Mouse (Mus musculus) liver, postnatal 0 days (tissue): ENCODE data around the gene Galnt10. TPM values are rescaled to one million over a fixed set of nuclear protein-coding genes. Genes with fewer than 3 reads are reported as not detected.

Experiments
- ATAC-seq: fragments of 200-750 bp; cut with Nextera tagmentation; 2 replicates; pipeline ENCODE4 v1.8.0; 2017; ENCODE audit warnings: mild to moderate bottlenecking, moderate library complexity
- DNase-seq: peaks from one replicate; pipeline ENCODE4 v3.0.0-alpha.2; 2016
- H3K27ac ChIP-seq: fragments of 300-500 bp; sonication (generic); 2 replicates; pipeline ENCODE4 v1.5.1; 2014; ENCODE audit warnings: antibody characterized with exemption, moderate library complexity, mild to moderate bottlenecking, low read depth
- H3K27me3 ChIP-seq: fragments of 300-500 bp; sonication (generic); 2 replicates; pipeline ENCODE4 v1.6.1; 2014; ENCODE audit warnings: low read length, control low read depth, mixed read lengths; ENCODE audit not compliant: insufficient read depth
- H3K36me3 ChIP-seq: fragments of 300-500 bp; sonication (generic); replicated peaks from 2 replicates; pipeline ENCODE4 v1.6.1; 2014; ENCODE audit warnings: mild to moderate bottlenecking, control low read depth, low read length, moderate library complexity, mixed read lengths; ENCODE audit not compliant: insufficient read depth
- H3K4me1 ChIP-seq: fragments of 300-500 bp; sonication (generic); 2 replicates; pipeline ENCODE4 v1.6.1; 2014; ENCODE audit warnings: antibody characterized with exemption, mild to moderate bottlenecking, control low read depth; ENCODE audit not compliant: insufficient read depth
- H3K4me2 ChIP-seq: fragments of 300-500 bp; sonication (generic); 2 replicates; pipeline ENCODE4 v1.6.1; 2014; ENCODE audit warnings: low read depth, mild to moderate bottlenecking, low read length, moderate library complexity, mixed read lengths
- H3K4me3 ChIP-seq: fragments of 300-500 bp; sonication (generic); 2 replicates; pipeline ENCODE4 v1.5.1; 2014; ENCODE audit warnings: low read depth, low read length
- H3K9ac ChIP-seq: fragments of 300-500 bp; sonication (generic); replicated peaks from 2 replicates; pipeline ENCODE4 v1.6.1; 2014; ENCODE audit warnings: mild to moderate bottlenecking, moderate library complexity
- H3K9me3 ChIP-seq: fragments of 300-500 bp; sonication (generic); 2 replicates; pipeline ENCODE4 v1.6.1; 2016; ENCODE audit warnings: mild to moderate bottlenecking, control low read depth, low read length, mixed read lengths
- CTCF ChIP-seq: sonication (generic); IDR thresholded peaks from 2 replicates; pipeline ENCODE4 v1.5.1; 2016; ENCODE audit warnings: antibody characterized with exemption, low read depth
- EP300 ChIP-seq: IDR thresholded peaks from 2 replicates; pipeline ENCODE4 v1.6.1; 2016; ENCODE audit warnings: antibody characterized with exemption, low read depth, mild to moderate bottlenecking
- WGBS: fragments of 180-500 bp; shearing (Covaris S2); extraction: QIAGEN DNeasy Blood & Tissue Kit; methylation state at CpG from one replicate; pipeline ENCODE4 v1.1.7; 2014; ENCODE audit not compliant: insufficient replicate concordance; 5-methylcytosine and 5-hydroxymethylcytosine counted together
- polyA plus RNA-seq: library from polyadenylated mRNA; unstranded; fragments of >200 nt; fragmentation: Nextera tagmentation; extraction: Ambion mirVana; gene quantifications from 2 replicates; pipeline ENCODE4 v1.2.1, GENCODE M21; 2015

The Galnt10 gene
- polyA plus RNA-seq, 1 experiment from 2014 or later: 8.2 TPM

DNA sequence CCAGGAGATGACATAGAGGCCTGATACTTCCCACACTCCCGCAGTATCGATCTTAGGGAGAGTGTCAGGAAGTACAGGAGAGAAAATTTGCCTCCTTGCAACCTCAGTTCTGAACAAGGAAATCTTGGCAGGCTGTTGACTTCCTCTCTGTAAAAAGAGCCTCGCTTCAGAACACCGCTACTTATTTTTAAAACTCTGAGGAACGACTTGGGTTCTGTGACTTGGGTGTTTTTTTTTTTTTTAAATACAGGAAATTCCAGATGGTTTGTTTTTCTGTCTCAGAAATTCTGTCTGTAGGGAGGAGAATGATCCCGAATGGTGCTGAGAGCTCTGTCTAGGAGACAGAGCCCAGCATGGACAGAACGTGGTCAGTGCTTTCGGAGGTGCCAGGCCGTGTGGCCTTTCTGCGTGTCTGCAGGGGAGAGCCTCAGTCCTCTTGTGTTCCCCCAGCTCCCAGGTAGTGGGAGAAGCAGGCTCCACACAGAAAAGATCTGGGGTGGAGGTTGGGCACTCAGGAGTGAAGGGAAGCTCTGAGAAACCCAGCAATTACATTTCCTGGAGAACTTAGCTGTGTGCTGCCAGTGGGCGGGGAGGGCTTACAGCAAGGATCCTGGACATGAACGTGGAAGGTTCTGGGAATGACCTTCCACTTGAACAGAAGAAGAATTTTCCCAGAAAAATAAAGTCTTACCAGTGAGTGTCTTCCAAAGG lies 28.9 kb downstream of the Galnt10 start:
- Histone ChIP-seq H3K9ac (no peak overlapping the region), H3K27me3 (no peaks in the 10 kb centered on the region), H3K4me2 (no peak overlapping the region), H3K4me1 (peaks cover 20% of the 10 kb centered on the region), H3K4me3 (no peak overlapping the region), H3K36me3 (no peaks in the 10 kb centered on the region), H3K9me3 (no peaks in the 10 kb centered on the region), H3K27ac (peak overlapping the region; percentile 49)
- TF ChIP-seq CTCF (no peak), EP300 (no peak)
- 46% methylated on average over 12 of the region's 12 CpGs for WGBS
- DNase-seq: no peak
- ATAC-seq: no peak

DNA sequence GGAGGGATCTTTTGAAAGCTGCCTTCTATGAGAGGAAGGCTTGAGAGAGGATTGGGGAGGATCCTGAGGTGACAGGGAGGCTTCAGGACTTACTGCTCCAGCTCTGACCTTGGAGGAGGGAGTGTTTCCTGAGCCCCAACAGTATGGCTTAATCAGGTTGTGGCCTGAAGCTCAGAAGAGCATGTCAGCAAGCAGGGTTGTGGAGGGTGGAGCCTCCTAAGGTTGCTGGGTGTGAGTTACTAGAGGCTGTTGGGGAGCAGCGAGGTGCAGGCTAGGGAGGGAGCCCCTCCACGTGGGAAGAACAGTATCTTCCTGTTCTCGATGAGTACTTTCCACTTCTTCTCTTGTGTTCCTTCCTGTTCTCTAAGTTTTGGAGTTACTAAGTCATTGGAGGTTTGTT lies 32.0 kb downstream of the Galnt10 start:
- Histone ChIP-seq H3K9ac (no peak overlapping the region), H3K4me2 (no peak overlapping the region), H3K27ac (no peak overlapping the region), H3K36me3 (no peaks in the 10 kb centered on the region), H3K27me3 (no peaks in the 10 kb centered on the region), H3K4me1 (peaks cover 25% of the 10 kb centered on the region), H3K4me3 (no peak overlapping the region), H3K9me3 (no peaks in the 10 kb centered on the region)
- no peak for ATAC-seq
- WGBS: 21% methylated on average over 3 of the region's 3 CpGs
- TF ChIP-seq CTCF (no peak), EP300 (no peak)
- no peak for DNase-seq

DNA sequence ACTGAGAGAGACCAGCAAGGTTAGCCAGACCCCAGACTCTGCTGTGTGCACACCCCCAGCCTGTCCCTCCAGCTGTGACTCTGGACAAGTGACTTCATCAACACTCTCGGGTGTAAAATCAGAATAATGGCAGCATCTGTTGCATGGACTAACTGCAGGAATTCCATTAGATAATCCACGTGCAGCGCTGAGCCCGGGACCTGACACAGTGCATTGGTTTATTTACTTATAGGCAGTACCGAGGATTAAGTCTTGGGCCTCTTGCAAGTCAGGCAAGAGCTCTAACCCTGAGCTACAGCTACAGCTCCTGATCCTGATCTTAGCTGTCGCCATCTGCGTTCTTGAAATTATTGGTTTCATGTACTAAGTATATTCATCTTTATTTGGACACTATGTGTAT lies 37.3 kb downstream of the Galnt10 start:
- 76% methylated on average over 7 of the region's 7 CpGs for WGBS

DNA sequence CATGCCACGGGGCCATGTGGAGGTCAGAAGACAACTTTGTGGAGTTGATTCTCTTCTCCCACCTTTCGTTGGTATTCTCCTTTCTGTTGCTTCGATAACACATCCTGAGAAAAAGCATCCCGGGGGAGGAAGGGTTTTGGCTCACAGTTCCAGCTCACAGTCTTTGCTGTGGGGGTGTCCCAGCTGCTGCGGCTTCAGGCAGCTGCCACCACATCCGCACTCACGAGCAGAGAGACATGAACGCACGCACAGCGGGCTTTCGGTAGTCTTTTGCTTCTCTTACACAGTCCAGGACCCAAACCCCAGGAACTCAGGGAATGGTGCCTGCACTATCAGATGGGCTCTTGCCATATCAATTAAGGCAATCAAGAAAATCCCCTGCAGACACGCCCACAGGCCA lies 37.9 kb downstream of the Galnt10 start:
- H3K27ac ChIP-seq: no peak overlapping the region
- H3K4me2 ChIP-seq: no peak overlapping the region
- H3K9me3 ChIP-seq: no peaks in the 10 kb centered on the region
- no peak overlapping the region for H3K4me3 ChIP-seq
- H3K4me1 ChIP-seq: peaks cover 36% of the 10 kb centered on the region
- H3K36me3 ChIP-seq: no peaks in the 10 kb centered on the region
- DNase-seq (no peak), ATAC-seq (no peak)
- H3K9ac ChIP-seq: no peak overlapping the region
- no peak for TF ChIP-seq CTCF
- TF ChIP-seq EP300: no peak
- H3K27me3 ChIP-seq: no peaks in the 10 kb centered on the region
- WGBS: 78% methylated on average over 12 of the region's 12 CpGs

More for the DNA sequence above, 37.3 kb downstream of the Galnt10 start:
- ATAC-seq (no peak), DNase-seq (no peak)
- peaks cover 31% of the 10 kb centered on the region for H3K4me1 ChIP-seq
- no peak overlapping the region for H3K4me3 ChIP-seq
- no peaks in the 10 kb centered on the region for H3K36me3 ChIP-seq
- H3K9me3 ChIP-seq: no peaks in the 10 kb centered on the region
- H3K27me3 ChIP-seq: no peaks in the 10 kb centered on the region
- TF ChIP-seq CTCF: no peak
- TF ChIP-seq EP300: no peak
- no peak overlapping the region for H3K4me2 ChIP-seq
- H3K9ac ChIP-seq: no peak overlapping the region
- H3K27ac ChIP-seq: no peak overlapping the region

DNA sequence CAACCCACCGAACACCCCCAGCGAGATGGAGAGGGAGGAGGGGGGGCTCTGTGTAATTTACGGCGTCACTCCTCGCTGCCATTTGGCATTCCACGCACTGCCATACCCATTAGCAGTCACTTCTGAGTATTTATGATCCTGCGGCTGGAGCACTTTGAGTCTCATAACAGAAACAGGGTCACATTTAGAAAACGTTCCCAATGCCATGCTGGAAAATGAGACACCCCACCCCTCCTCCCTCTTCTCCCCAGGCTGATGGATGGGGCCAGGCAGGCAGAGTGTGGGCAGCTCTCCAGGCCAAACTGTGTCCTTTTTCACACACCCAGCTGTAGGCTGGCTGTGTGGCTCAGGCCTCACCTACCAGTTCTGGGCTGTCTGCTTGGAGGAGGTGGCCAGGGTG lies 38.7 kb downstream of the Galnt10 start:
- ATAC-seq (no peak), DNase-seq (no peak)
- no peak overlapping the region for H3K27ac ChIP-seq
- WGBS: 87% methylated on average over 8 of the region's 8 CpGs
- no peak overlapping the region for H3K9ac ChIP-seq
- H3K4me2 ChIP-seq: no peak overlapping the region
- peaks cover 45% of the 10 kb centered on the region for H3K4me1 ChIP-seq
- H3K36me3 ChIP-seq: no peaks in the 10 kb centered on the region
- H3K27me3 ChIP-seq: no peaks in the 10 kb centered on the region
- TF ChIP-seq EP300: no peak
- no peak for TF ChIP-seq CTCF
- no peaks in the 10 kb centered on the region for H3K9me3 ChIP-seq
- H3K4me3 ChIP-seq: no peak overlapping the region

DNA sequence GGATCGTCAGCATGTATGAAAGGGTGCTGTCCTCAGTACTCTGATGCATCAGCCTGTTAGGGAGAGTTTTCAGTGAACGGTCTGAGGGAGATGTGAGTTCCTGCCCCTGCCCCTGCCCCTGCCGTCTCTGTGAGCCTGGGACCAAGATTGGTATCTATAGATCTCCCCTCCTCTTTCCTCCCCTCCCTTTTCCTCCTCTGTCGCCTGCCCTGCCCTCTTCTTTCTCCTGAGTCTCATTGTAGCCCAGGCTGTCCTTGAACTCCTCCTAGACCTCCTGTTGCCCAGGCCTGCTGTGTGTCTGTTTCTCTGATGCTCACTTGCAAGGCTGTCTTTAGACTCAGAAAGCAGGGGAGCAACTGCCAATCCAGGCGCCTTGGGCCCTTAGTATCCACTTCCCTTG lies 39.6 kb downstream of the Galnt10 start:
- no peak overlapping the region for H3K9ac ChIP-seq
- ATAC-seq (no peak), DNase-seq (no peak)
- no peak overlapping the region for H3K27ac ChIP-seq
- H3K27me3 ChIP-seq: no peaks in the 10 kb centered on the region
- H3K36me3 ChIP-seq: no peaks in the 10 kb centered on the region
- peaks cover 49% of the 10 kb centered on the region for H3K4me1 ChIP-seq
- no peak overlapping the region for H3K4me2 ChIP-seq
- no peak for TF ChIP-seq EP300
- no peaks in the 10 kb centered on the region for H3K9me3 ChIP-seq
- WGBS: 48% methylated on average over 5 of the region's 5 CpGs
- no peak overlapping the region for H3K4me3 ChIP-seq
